Mouse (Mus musculus) ES-E14 (cell line): ENCODE data around the gene Rgs6.

ENCODE experiments used
- CHD2 ChIP-seq: IDR thresholded peaks from 2 replicates; pipeline ENCODE4 v1.6.1; 2014; ENCODE audit warnings: mild to moderate bottlenecking, low read depth, low read length, inconsistent platforms
- MAFK ChIP-seq: IDR thresholded peaks from 2 replicates; pipeline ENCODE4 v1.6.1; 2014; ENCODE audit warnings: mild to moderate bottlenecking, low read depth, low read length, inconsistent platforms; ENCODE audit not compliant: insufficient read depth
- ZC3H11A ChIP-seq: IDR thresholded peaks from 2 replicates; pipeline ENCODE4 v1.6.1; 2012; ENCODE audit warnings: low read depth, mild to moderate bottlenecking, inconsistent platforms, low read length, borderline replicate concordance
- ZNF384 ChIP-seq: IDR thresholded peaks from 2 replicates; pipeline ENCODE4 v1.6.1; 2012; ENCODE audit warnings: low read depth, low read length, inconsistent platforms

- no peak for TF ChIP-seq ZNF384
- TF ChIP-seq MAFK: no peak
- no peak for TF ChIP-seq CHD2
- TF ChIP-seq ZC3H11A: no peak
Measured at GRCm38 (mm10) chr12:82935121-82935762, 347.1 kb downstream of the Rgs6 start.
